In genomic region chr11:110405607-110406006, GRCm38 (mm10) we compare ENCODE assay signal across 21 mouse cellular contexts. TPM values are rescaled to one million over a fixed set of nuclear protein-coding genes. Genes with fewer than 3 reads are reported as not detected.
A peak's percentile ranks its signal among the peaks of the same experiment; 100 is the strongest.
DNase-seq lines count a peak whose midpoint lies in the region; ATAC-seq and TF ChIP-seq lines count a peak whose summit lies in the region.
"Had no signal": no experiment of that assay in that cellular context is flagged by ENCODE, and none has a peak within 500 bp of the region (broad histone marks: within the 10 kb centered on the region; RNA-seq: fewer than 3 reads in every experiment).

No protein-coding gene starts in this region.

- H3K4me1 ChIP-seq in embryonic facial prominence, embryonic 15.5 days, result peaks cover 18% of the 10 kb centered on the region
- H3K4me1 ChIP-seq in embryonic facial prominence, embryonic 10.5 days, result peaks cover 22% of the 10 kb centered on the region
- peaks cover under 1% of the 10 kb centered on the region for H3K4me1 ChIP-seq in liver, postnatal 0 days (ENCODE audit: insufficient read depth)

- no peak for ATAC-seq in embryonic facial prominence, embryonic 15.5 days (ENCODE audit: insufficient number of reproducible peaks, low FRiP score, low TSS enrichment, low read depth)
- no peak for ATAC-seq in liver, postnatal 0 days
- ATAC-seq: forebrain, embryonic 15.5 days; inflammation-experienced regulatory T-cells, adult 6 months had no signal

- no peak for TF ChIP-seq CTCF in liver, postnatal 0 days (IDR thresholded peaks at IDR 0.05; ENCODE audit: low read depth)

- TF ChIP-seq POLR2A in myocyte (IDR thresholded peaks at IDR 0.05; ENCODE audit: insufficient read length, low read depth), result no peak

- 0 out of 2 replicates have a peak overlapping the region, but pooled peaks have one; percentile 3 for H3K27ac ChIP-seq in embryonic facial prominence, embryonic 15.5 days (replicated peaks)
- H3K27ac ChIP-seq in embryonic facial prominence, embryonic 10.5 days (replicated peaks), result no peak overlapping the region
- H3K27ac ChIP-seq in liver, postnatal 0 days (ENCODE audit: low read depth), result peak overlapping the region; percentile 5; the same call in 1 of the 2 replicates
- H3K27ac ChIP-seq: forebrain, embryonic 15.5 days; hindbrain, embryonic 14.5 days had no signal

- H3K79me2 ChIP-seq in myocyte (ENCODE audit: control insufficient read depth, insufficient read depth), result no peaks in the 10 kb centered on the region

- no peak overlapping the region for H3K9ac ChIP-seq in embryonic facial prominence, embryonic 15.5 days
- H3K9ac ChIP-seq in liver, postnatal 0 days (replicated peaks), result no peak overlapping the region
- H3K9ac ChIP-seq: forebrain, embryonic 15.5 days; hindbrain, embryonic 14.5 days had no signal

- H3K4me3 ChIP-seq in embryonic facial prominence, embryonic 15.5 days (replicated peaks), result no peak overlapping the region
- no peak overlapping the region for H3K4me3 ChIP-seq in embryonic facial prominence, embryonic 10.5 days
- H3K4me3 ChIP-seq in liver, postnatal 0 days (ENCODE audit: low read depth, low read length), result no peak overlapping the region
- no peak overlapping the region for H3K4me3 ChIP-seq in myocyte
- H3K4me3 ChIP-seq: forebrain, embryonic 15.5 days had no signal

- no peak overlapping the region for H3ac ChIP-seq in myocyte (ENCODE audit: control insufficient read depth, insufficient read length)

- no peaks in the 10 kb centered on the region for H3K36me3 ChIP-seq in embryonic facial prominence, embryonic 15.5 days
- peaks cover 33% of the 10 kb centered on the region for H3K36me3 ChIP-seq in embryonic facial prominence, embryonic 10.5 days (replicated peaks)
- no peaks in the 10 kb centered on the region for H3K36me3 ChIP-seq in liver, postnatal 0 days (replicated peaks; ENCODE audit: insufficient read depth, low read length)
- H3K36me3 ChIP-seq in myocyte (ENCODE audit: control insufficient read depth, insufficient read depth), result no peaks in the 10 kb centered on the region
- H3K36me3 ChIP-seq: forebrain, embryonic 15.5 days had no signal

- no peak overlapping the region for H3K4me2 ChIP-seq in embryonic facial prominence, embryonic 15.5 days (replicated peaks)
- H3K4me2 ChIP-seq in liver, postnatal 0 days (ENCODE audit: low read depth, low read length), result peak overlapping the region; percentile 7; the same call in 1 of the 2 replicates
- peak overlapping the region; percentile 54 for H3K4me2 ChIP-seq in myocyte (ENCODE audit: low read depth)
- H3K4me2 ChIP-seq: forebrain, embryonic 15.5 days; hindbrain, embryonic 14.5 days had no signal

- H3K9me3 ChIP-seq in embryonic facial prominence, embryonic 15.5 days (replicated peaks), result no peaks in the 10 kb centered on the region
- H3K9me3 ChIP-seq in embryonic facial prominence, embryonic 10.5 days, result no peaks in the 10 kb centered on the region
- no peaks in the 10 kb centered on the region for H3K9me3 ChIP-seq in liver, postnatal 0 days (ENCODE audit: low read length)
- H3K9me3 ChIP-seq: forebrain, embryonic 15.5 days had no signal

- TF ChIP-seq EP300 in liver, postnatal 0 days (IDR thresholded peaks at IDR 0.05; ENCODE audit: low read depth), result no peak

- WGBS in embryonic facial prominence, embryonic 15.5 days, result 61% methylated on average over 9 of the region's 9 CpGs
- 79% methylated on average over 9 of the region's 9 CpGs for WGBS in embryonic facial prominence, embryonic 10.5 days
- 56% methylated on average over 9 of the region's 9 CpGs for WGBS in liver, postnatal 0 days (ENCODE audit: insufficient replicate concordance)

- DNase-seq in embryonic facial prominence, embryonic 10.5 days (ENCODE audit: low spot score), result no peak
- DNase-seq in liver, postnatal 0 days, result no peak
- no peak for DNase-seq in liver
- DNase-seq in 3T3-L1 (ENCODE audit: low read depth, low spot score), result peak; percentile 41
- no peak for DNase-seq in spleen, postnatal 36 days (ENCODE audit: low spot score in 2 of 2)
- DNase-seq in ovary, postnatal 36 days (ENCODE audit: low spot score), result no peak
- DNase-seq: adrenal gland, postnatal 25 days; cerebellum, adult 8-10 months; cerebellum, postnatal 36 days; embryo, embryonic 11 days; gastrocnemius, postnatal 25 days; heart, postnatal 36 days; kidney, postnatal 4 days; lung, postnatal 10 days; thymus, adult 18-20 months; thymus, postnatal 36 days had no signal

- H3K27me3 ChIP-seq in embryonic facial prominence, embryonic 15.5 days, result no peaks in the 10 kb centered on the region
- no peaks in the 10 kb centered on the region for H3K27me3 ChIP-seq in embryonic facial prominence, embryonic 10.5 days (replicated peaks; ENCODE audit: low read depth, poor library complexity, severe bottlenecking)
- H3K27me3 ChIP-seq in liver, postnatal 0 days (ENCODE audit: insufficient read depth, low read length), result no peaks in the 10 kb centered on the region
- H3K27me3 ChIP-seq in myocyte (ENCODE audit: control insufficient read depth, insufficient read depth, insufficient read length), result no peaks in the 10 kb centered on the region
- H3K27me3 ChIP-seq: forebrain, embryonic 15.5 days had no signal

TF ChIP-seq in myocyte, 11 proteins besides CTCF, POLR2A, EP300 and RAD21:
- no peak for TF ChIP-seq TCF12 (IDR thresholded peaks at IDR 0.05; ENCODE audit: insufficient read depth, poor library complexity, severe bottlenecking)
- no peak for TF ChIP-seq TCF3 (IDR thresholded peaks at IDR 0.05; ENCODE audit: insufficient read length, low read depth)
- TF ChIP-seq MYOD1 (IDR thresholded peaks at IDR 0.05; ENCODE audit: control insufficient read depth in 1 of 3, insufficient read length in 2 of 3, low read depth in 2 of 3), result no peak
- no peak for TF ChIP-seq CEBPB (IDR thresholded peaks at IDR 0.05; ENCODE audit: insufficient read depth, poor library complexity, severe bottlenecking)
- no peak for TF ChIP-seq E2F4 (IDR thresholded peaks at IDR 0.05; ENCODE audit: insufficient read depth)
- no peak for TF ChIP-seq MYOG (IDR thresholded peaks at IDR 0.05; ENCODE audit: control insufficient read depth in 1 of 3, insufficient read depth in 1 of 3, insufficient read length in 2 of 3, low read depth in 2 of 3)
- no peak for TF ChIP-seq SRF (IDR thresholded peaks at IDR 0.05; ENCODE audit: control insufficient read depth, insufficient read length, low read depth)

RNA-seq across cellular contexts. Expression of gene Map2k6, which starts 6.7 kb away (rescaled TPM):
- 18.0 and 19.4 TPM in 2 replicates for polyA plus RNA-seq in embryonic facial prominence, embryonic 15.5 days (2015; fragmentation: Nextera tagmentation; extraction: Ambion mirVana)
- 43.9 and 46.4 TPM in 2 replicates for polyA plus RNA-seq in embryonic facial prominence, embryonic 10.5 days (2016; fragmentation: Nextera tagmentation; extraction: Ambion mirVana)
- polyA plus RNA-seq in liver, postnatal 0 days (2015; fragmentation: Nextera tagmentation; extraction: Ambion mirVana), result 3.7 and 4.2 TPM in 2 replicates
- polyA plus RNA-seq in myocyte (2012; fragmentation: generic; extraction: Trizol), result 2.9 TPM
